9 mouse cellular contexts compared by ENCODE assay signal in genomic region chr12:100265546-100266309, GRCm38 (mm10).
DNase-seq lines count a peak whose midpoint lies in the region; ATAC-seq and TF ChIP-seq lines count a peak whose summit lies in the region.
"Had no signal": no experiment of that assay in that cellular context is flagged by ENCODE, and none has a peak within 500 bp of the region (broad histone marks: within the 10 kb centered on the region; RNA-seq: fewer than 3 reads in every experiment).

No protein-coding gene starts in this region.

- H3K4me2 ChIP-seq in lung, postnatal 0 days (replicated peaks; ENCODE audit: low read depth, low read length), result no peak overlapping the region
- no peak overlapping the region for H3K4me2 ChIP-seq in heart, embryonic 16.5 days (ENCODE audit: low read depth, low read length)
- H3K4me2 ChIP-seq: heart, embryonic 13.5 days had no signal

- no peak overlapping the region for H3K9ac ChIP-seq in lung, postnatal 0 days (replicated peaks; ENCODE audit: low read depth)
- H3K9ac ChIP-seq in heart, embryonic 16.5 days (ENCODE audit: low read length), result no peak overlapping the region
- H3K9ac ChIP-seq: heart, embryonic 13.5 days had no signal

- H3K36me3 ChIP-seq in lung, postnatal 0 days (ENCODE audit: insufficient read depth, low read length), result no peaks in the 10 kb centered on the region
- H3K36me3 ChIP-seq in heart, embryonic 16.5 days (ENCODE audit: control insufficient read depth, insufficient read depth), result no peaks in the 10 kb centered on the region
- H3K36me3 ChIP-seq: heart, embryonic 13.5 days had no signal

- H3K4me3 ChIP-seq in lung, postnatal 0 days (ENCODE audit: low read depth, low read length), result no peak overlapping the region
- H3K4me3 ChIP-seq in heart, embryonic 16.5 days (ENCODE audit: low read length), result no peak overlapping the region
- H3K4me3 ChIP-seq: heart, embryonic 13.5 days had no signal

- H3K27ac ChIP-seq in lung, postnatal 0 days (ENCODE audit: low read length), result no peak overlapping the region
- H3K27ac ChIP-seq in heart, embryonic 16.5 days (ENCODE audit: low read length), result no peak overlapping the region
- H3K27ac ChIP-seq: heart, embryonic 13.5 days had no signal

- intact Hi-C loops in left cerebral cortex, postnatal 25 days (cut with DNase I), result loop anchor here (1.0 to 5.0 kb wide), 4 partner anchors 9 to 87 kb away; no protein-coding TSS in a partner anchor

- H3K27me3 ChIP-seq in lung, postnatal 0 days (replicated peaks; ENCODE audit: insufficient read depth, low read length), result no peaks in the 10 kb centered on the region; the same call in 1 of the 2 replicates
- no peaks in the 10 kb centered on the region for H3K27me3 ChIP-seq in heart, embryonic 16.5 days (ENCODE audit: control insufficient read depth, insufficient read depth, low read length)

- no peaks in the 10 kb centered on the region for H3K9me3 ChIP-seq in lung, postnatal 0 days (ENCODE audit: low read length)
- no peaks in the 10 kb centered on the region for H3K9me3 ChIP-seq in heart, embryonic 16.5 days (replicated peaks; ENCODE audit: control insufficient read depth, low read length)
- H3K9me3 ChIP-seq: heart, embryonic 13.5 days had no signal

- no peak for TF ChIP-seq CTCF in lung, postnatal 0 days (IDR thresholded peaks at IDR 0.05)

- ATAC-seq in lung, postnatal 0 days, result no peak
- ATAC-seq in heart, embryonic 16.5 days (replicated peaks; ENCODE audit: extremely low read depth, insufficient read depth, low FRiP score), result peak; percentile 58; the same call in 1 of the 2 replicates

- TF ChIP-seq EP300 in lung, postnatal 0 days (IDR thresholded peaks at IDR 0.05), result no peak

- DNase-seq in lung, postnatal 10 days, result peak; percentile 71
- DNase-seq in lung, postnatal 0 days (ENCODE audit: low spot score), result no peak
- peak; percentile 94 to 97 for DNase-seq in cerebellum, adult 18-20 months
- peak; percentile 96 to 99 for DNase-seq in left cerebral cortex, postnatal 25 days (ENCODE audit: low spot score in 2 of 2)
- peak; percentile 98 for DNase-seq in telencephalon, adult 2 months (ENCODE audit: low read depth, low spot score)
- DNase-seq in urinary bladder, adult 18-20 months (ENCODE audit: low spot score in 2 of 2), result no peak
- DNase-seq in spleen, adult 12 weeks (ENCODE audit: low spot score), result no peak

- no peaks in the 10 kb centered on the region for H3K4me1 ChIP-seq in lung, postnatal 0 days (ENCODE audit: insufficient read depth, low read depth, low read length)
- no peaks in the 10 kb centered on the region; the same call in 1 of the 2 replicates for H3K4me1 ChIP-seq in heart, embryonic 16.5 days (ENCODE audit: control insufficient read depth, insufficient read depth, low read length)
- H3K4me1 ChIP-seq: heart, embryonic 13.5 days had no signal

- WGBS in lung, postnatal 0 days, result 57% methylated on average over 9 of the region's 9 CpGs
- 57% methylated on average over 8 of the region's 9 CpGs for WGBS in heart, embryonic 16.5 days

Comparison
In these comparisons a context has a peak if more than half of its experiments do, and no peak if none do; other contexts are left out.
1. DNase-seq: peak in lung, postnatal 10 days (single experiment), cerebellum, adult 18-20 months (2 of 2), left cerebral cortex, postnatal 25 days (2 of 2) and telencephalon, adult 2 months (single experiment); none in lung, postnatal 0 days (single experiment), urinary bladder, adult 18-20 months (0 of 2) and spleen, adult 12 weeks (single experiment).